Mouse (Mus musculus) T-cell, adult 2 months (primary cell): ENCODE measurements around the gene Tmem136.
"Not testable (repeated sequence)": the region's sequence is repeated elsewhere in the genome, so short reads cannot be mapped to it uniquely, and the experiment has no call there.

Source experiments
- DNase-seq: peaks from one replicate; pipeline ENCODE4 v3.0.0; 2022; ENCODE audit warnings: low spot score

Tmem136 gene

DNA sequence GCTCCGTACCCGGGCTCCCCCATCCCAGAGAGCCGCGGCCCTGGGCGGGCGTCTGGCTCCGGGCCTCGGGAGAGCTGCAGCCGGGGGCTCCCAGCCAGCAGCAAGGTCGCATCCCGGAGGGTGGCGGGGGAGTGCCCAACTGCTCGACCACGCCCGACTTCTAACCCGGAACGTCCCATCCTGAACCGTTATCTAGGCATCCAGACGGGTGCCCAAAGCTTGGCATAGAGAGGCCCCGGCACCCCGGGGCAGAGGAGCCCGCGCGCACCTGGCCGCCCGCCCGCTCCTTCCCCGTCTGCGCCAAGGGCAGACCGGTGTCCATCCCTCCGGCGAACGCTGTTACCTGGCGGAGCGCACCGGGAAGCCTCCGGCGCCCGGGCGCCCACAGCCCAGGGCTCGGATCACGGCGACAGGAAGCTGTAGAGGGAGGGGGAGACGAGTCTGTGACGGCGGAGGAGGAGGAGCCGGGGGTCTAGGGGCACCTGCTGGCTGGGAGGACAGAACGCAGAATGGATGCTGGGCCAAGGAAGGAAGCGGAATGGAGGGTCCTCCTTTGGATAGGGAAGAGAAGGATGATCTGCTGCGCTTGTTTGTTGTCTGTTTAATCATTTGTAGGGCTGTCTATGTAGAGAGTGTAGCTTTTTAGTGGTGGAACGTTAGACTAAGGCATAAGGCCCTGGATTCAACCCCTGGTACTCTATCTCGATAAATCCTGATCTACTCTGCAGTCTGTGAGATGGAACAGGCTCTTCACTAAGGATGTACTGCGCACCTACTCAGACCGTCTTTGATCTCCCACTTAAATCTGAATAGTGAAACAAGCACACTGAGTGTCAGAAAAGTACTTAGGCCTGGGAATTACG, at the start of gene Tmem136:
TSS of gene Tmem136 (minus strand) at position 437 of the 863 bp plus-strand sequence.
- peak; percentile 21 for DNase-seq

DNA sequence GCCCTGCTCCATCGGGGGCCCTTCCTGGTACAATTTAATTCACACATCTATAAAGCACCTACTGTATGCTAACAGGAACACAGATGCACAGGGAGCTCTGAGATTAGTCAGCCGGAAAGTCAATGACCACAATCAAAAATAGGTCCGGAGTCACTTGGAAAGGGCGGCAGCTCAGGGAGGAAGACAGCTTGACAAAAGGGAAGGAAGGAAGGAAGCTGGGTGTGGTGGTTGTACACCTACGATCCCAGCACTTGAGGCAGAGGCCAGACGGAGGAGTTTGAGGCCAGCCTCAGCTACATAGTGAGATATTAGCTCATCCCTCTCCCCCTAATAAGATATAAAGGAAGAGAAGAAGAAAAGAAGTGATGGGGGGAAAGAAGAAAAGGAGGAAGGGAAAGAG, 39.6 kb upstream of the Tmem136 start:
- no peak for DNase-seq

DNA sequence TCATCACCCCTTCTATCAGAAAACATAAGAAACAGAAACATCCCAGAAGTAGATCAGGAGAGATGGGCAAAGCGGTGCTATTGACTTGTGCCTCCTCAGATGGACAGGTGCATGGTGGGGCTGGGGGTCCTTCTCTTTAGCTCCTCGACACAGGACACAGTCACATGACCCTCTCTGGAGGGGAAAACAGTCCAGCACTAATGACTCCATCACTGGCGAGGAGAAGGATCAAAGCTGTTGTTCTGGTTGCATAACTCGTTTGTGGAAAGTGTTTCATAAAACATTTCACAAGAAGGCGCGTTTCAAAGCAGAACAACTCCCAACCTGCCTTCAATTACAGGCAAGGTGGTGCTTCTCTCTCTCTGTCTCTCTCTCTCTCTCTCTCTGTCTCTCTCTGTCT, 35.4 kb upstream of the Tmem136 start:
- DNase-seq = no peak

DNA sequence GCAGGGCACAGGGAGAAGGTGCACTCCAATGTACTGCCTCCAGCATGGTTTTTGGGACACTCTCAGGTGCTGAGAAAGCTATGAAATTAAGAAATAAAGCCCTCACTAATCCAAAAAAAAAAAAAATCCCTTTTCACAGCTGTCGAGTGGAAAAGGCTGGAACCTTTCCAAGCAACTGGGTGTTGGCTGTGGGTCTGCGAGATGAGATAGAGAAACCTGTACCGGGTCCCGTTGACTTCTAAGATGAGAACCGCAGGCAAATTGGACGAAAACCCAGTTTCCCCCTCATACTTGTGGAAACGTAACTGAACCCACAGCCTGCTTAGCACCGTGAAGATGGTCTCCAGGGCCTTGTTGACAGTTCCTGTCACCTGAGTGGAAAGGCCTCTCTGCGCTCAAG, 34.6 kb upstream of the Tmem136 start:
- no peak for DNase-seq

DNA sequence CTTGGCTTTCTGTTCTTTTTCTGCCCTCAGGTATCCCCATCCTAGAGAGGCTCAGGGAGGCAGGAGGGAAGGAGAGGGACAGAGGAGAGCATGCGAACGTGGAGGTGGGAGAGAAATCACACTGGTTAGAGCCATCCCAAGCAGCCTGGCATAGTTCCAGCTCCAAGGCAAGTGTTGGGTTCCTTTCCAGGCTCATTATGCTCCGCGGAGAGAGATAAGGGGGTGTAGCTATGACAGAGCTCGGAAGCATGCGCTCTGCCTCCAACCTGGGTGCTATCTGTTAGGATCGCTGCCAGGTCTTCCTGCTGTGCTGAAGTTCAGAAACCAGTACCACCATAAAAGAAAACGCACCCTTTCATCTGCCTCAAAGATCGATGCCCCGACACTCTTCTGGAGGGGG, 33.7 kb upstream of the Tmem136 start:
- no peak for DNase-seq

DNA sequence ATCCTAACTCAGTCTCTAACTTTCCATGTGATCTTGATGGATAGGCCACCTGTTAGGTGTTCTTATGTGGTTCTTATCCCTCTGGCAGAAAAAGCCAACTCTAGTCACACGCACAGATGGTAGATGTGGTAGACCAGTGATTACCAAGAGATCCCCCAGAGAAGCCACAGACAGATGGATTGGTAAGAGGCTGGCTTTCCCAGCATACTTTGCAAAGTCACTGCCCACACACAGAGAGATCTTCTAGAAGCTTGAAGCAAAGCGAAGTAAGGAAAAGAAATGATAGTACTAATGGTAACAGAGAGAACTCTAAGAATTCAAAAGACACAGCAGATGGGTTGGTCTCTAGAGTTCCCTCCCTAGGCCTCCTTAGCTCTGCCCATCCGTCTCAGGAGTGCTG, 33.1 kb upstream of the Tmem136 start:
- no peak for DNase-seq

DNA sequence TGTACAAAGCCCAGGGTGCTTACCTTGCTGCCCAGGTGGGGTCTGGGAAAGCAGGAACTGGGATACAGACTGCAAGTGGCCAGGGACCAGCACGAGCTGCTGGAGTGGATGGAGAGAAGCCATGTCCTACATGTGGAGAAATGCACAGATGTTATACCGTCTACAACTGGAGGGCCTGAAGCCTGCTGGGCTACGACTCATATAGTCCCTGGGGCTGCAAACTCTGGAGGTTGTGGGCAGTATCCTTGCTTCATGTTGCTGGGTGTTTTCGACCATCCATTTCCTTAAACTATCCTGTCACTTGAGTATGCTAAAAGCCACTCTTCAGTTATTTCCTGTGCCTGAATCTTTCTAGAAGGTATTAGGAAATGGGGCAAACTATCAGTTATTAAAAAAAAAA, 28.8 kb upstream of the Tmem136 start:
- DNase-seq = no peak

DNA sequence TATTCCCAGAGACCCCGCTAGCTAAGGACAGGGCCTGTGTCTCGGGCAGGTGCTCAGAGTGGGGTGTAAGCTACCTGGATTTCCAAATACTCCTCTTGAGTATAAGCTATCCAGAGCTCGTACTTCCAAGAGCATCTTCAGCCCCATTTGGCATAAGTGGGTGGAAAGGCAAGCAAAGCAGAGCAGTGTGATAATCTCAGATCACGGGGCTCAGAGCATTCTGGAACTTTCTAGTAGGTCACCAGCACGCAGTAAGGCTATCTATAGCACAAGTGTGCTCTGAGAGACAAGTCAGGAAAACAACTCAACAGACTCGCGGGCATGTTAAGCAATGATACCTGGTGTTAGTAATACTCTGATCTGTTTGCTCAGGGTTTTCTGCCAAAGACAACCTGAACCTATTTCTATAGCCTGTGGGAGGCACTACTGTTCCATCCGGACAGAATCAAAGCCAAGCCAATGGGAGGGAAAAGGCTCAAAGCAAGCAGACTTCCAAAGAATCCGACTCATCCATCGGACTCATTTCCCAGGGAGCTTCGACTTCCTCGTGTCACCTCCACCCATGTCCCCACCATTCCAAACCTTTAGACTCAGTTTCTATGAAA, 27.9 kb upstream of the Tmem136 start:
- no peak for DNase-seq

DNA sequence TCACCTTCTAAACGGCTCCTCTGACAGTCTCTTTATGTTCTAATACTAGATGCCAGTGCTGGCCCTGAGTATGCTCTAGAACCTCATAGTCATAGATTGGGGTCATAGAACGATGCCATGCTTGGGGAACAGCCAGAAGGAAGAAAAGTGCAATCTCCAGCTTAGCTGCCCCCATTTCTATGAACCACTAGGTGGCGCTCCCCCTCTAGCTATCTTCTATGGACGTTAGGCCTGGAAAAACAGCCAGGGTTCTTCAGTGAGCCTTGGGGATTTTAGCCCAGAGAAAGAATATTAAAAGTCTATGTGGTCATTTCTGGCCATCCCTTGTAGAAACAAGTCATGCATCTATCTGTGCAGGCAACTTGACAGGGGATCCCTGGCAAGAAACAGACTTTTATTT, 25.5 kb upstream of the Tmem136 start:
- DNase-seq = peak; percentile 10

DNA sequence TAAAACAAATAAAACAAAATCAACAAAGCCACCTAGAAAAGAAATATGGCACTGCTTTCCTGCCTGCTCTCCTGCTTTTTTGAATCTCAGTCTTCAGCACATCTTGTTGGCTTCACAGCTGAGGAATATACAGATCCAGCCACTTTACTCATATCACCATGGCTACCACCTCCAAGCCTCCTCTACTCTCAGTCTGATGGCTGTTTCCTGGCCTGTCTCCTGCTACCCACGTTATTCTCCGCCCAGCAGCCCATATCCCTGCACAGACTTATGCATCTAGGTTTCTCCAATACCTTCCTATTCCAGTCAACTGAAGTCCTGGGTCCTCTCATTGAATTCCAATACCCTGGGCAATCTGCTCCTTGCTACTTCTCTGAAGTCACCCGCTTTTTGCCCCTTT, 17.2 kb upstream of the Tmem136 start:
- DNase-seq = no peak

DNA sequence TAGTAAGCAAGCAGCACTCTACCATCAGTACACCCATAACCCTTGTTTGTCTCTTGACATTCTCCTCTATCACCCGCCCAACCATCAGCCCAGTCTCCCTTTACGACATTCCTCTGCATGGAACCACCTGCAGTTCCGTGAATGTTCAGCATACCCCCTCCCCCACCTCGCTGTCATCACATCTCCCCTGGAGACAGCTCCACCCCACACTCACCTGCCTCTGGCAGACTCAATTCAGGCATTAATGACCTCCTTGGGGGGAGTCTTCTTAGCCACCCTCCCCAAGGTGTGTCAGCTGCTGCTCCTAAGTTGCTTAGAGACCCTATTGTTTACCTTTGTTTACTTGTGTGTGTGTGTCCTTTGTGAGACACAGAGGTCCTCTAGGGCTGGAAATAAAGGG, 16.0 kb upstream of the Tmem136 start:
- no peak for DNase-seq

DNA sequence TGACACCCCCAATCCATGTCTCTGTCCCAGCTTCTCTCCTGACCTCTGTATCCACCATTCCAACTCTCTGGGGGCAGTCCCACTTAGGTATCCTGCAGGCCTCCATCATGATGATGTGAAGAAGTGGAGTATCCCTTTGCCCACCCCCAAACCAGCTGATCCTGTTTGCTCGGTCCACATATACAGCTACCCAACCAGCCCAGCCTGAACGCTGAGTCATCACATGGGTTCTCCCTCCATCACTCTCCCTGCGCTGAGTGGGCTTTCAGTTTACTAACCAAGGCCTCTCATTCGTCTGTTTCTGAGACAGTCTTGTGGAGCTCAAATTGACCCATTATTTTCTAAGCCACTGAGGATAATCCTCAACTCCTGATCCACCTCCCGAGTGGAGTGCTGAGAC, 15.6 kb upstream of the Tmem136 start:
- DNase-seq = no peak

DNA sequence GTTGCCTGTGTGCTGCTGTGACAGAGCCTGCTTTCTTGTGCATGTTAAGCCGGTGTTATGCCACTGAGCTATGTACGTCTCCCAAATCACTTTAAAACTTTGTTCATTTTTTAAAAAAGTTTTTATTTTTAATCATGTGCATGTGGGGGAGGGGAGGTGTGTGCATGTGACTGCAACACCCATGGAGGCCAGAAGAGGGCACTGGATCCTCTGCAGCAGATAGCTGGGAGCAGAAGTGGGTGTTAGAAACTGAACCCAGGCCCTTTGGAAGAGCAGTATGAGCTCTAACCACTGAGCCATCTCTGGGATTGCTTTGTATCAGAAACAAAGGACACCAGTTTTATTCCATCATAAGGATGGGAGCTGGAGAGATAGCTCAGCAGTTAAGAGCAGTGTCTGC, 14.3 kb upstream of the Tmem136 start:
- no peak for DNase-seq

DNA sequence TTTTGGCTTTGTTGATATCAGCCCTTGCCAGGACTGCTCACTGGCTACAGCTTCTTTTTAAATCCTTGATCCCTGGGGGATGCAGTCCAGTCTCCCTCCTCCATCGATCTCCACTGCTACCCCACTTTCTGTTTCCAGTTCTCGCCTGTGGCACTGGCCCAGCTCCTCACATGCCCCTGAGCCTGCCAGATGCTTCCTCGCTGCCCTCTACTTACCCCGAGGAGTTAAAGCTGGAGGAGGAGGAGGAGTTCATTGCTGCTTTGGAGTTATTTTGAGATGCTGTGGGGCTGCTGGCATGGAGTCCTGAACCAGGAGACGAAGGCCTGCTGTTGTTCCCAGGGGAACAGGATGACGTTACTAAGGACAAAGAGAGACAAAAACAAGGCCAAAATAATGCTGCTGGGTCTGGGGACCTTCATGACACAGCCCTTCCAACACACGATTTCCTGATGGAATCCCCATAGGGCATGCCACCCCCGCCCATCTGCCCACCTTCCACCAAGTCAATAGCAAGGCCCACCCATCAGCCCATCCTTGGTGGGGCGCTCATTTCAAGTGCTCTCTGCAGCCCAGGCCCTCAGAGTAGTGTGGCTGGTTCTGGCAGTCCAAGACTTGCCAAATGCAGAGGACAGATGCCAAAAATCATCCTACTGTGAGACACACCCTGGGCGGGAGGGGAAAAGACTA, 10.9 kb upstream of the Tmem136 start:
- DNase-seq = no peak

DNA sequence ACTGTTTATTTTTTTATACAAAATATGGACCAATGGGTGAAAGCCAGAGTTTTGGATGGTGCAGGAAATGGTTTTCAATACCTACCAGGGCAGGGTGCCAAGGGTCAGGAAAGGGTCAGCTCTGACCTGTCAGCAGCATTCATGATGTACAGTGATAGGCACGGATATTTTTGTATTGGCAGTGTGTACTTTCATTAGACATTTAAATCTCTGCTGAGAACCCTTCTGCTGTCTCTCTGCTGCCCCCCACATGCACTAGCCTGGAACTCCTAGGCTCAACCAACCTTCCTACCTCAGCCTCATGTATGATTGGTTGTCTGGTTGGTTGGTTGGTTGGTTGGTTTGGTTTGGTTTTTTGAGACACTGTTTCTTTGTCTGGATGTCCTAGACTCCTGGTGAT, 6.0 kb upstream of the Tmem136 start:
- no peak for DNase-seq

DNA sequence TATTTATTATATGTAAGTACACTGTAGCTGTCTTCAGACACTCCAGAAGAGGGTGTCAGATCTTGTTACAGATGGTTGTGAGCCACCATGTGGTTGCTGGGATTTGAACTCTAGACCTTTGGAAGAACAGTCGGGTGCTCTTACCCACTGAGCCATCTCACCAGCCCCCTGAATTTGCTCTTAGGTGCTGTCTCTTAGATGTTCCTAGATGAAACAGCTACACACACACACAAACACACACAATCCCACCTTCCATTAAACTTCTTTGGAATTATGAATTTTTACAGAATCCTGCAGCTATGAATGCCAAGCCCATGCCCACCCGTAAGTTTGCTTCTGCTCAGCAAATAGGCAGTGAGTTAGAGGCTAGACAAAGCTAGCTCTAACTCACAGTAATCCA, 5.6 kb upstream of the Tmem136 start:
- DNase-seq = not testable (repeated sequence)

DNA sequence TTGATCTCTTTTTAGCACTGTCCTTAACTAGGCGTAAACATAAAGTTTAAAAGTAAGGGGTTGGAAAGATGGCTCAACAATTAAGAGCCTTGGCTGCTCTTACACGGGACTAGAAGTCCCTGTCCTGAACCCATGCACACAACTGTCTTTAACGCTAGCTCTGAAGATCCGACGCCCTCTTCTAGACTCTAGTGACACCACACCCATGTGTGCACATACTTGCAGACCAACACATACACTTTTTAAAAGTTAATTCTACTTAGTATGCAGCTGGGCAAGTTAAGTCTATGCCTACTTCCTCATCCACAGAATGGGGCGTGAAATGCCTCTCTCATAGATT, 597 bp upstream of the Tmem136 start:
- no peak for DNase-seq

DNA sequence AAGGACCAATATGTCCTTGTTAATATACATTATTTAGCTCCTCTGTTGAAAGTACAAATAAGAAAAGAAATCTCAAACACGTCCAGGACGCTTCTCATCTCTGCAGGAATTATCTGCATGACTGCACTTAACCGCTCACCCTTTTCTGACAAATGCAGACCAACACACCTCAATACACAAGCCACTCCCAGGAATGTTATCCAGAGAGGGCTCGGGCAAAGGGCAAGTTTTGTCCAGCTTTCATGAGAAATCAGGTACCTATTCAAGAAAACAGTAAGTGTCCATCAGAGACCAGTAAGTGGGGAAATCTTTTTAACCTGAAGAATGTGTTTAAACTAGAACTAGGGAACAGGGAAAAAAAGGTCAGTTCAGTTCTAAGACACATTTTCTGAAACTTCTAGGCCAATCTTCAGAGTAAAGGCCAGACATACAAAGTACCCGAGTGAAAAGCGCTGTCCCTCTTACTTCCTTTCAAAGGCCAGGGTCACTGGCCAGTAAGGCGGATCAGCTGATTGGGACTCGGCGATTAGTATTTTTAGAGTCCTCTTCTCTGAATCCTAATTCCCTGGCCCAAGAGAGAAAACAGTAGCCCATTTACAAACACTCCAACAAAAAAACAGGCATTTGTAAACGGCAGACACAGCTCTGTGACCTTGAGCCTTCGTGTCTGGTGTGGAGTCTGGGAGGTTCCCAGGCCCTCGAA, 788 bp downstream of the Tmem136 start:
- DNase-seq = no peak

DNA sequence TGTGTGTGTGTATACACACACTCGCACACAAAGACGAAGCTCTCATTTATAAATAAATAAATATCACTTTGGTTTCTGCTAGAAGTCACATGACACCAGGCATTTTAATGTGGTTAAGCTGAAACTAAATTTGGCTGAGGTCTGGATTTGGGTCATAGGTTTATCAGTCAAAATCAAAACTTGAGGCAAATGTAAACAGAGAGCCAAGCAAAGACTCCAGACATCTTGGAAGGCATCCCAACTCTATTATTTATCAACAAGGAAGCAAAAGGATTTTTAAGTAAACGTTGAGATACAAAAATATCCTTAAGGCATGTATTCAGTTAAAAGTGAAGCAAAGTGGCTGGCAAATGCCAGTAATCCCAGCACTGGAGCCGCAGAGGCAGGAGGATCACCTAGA, 1.5 kb downstream of the Tmem136 start:
- DNase-seq = no peak

DNA sequence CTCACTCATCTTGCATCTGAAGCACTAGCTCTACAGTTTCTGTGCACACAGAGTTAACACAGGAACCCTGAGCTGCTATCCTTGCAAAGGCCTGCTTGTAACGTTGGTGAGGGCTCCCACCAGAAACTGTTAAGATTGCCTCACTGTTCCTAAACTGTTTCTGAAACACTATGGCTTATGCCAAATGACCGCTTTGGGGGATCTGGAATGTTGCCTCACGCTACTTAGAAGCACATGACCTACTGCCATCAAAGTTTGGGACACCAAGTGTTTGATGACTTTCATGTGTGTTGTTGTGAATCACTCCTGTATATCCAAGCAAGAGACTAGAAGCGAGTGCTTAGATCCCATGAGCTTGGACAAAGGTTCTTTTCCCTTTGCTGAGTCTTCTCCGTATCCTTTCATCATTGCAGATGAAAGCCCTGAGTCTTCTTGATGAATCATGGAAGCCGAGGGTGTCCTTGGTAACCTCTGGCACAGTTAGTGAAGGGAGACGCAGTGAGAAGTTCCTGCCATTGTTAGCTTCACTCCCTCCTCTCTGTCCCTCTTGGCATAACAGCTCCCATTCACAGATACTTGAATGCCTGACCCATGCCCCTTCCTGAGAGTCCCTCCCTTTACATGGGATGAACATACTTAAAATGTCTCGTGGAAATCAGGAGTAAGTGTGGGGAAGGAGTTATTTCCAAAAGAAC, 5.9 kb downstream of the Tmem136 start:
- DNase-seq = no peak

DNA sequence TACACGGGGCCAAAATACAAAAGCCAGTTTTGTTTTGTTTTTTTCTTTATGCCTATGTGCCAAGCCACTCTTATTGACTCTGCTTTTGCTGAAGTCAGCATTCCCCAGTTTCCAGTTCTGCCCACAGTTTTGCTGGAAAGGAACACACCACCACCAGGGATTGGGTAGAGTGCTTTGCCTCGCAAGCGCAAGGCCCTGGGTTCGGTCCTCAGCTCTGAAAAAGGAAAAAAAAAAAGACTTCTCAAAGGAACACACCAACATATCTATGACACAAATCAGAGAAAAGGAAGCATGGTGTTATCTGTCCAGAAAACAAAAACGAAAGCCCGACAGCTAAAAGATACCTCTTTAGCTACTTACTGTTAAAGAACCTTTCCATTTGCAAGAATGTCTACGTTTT, 7.2 kb downstream of the Tmem136 start:
- DNase-seq = no peak

DNA sequence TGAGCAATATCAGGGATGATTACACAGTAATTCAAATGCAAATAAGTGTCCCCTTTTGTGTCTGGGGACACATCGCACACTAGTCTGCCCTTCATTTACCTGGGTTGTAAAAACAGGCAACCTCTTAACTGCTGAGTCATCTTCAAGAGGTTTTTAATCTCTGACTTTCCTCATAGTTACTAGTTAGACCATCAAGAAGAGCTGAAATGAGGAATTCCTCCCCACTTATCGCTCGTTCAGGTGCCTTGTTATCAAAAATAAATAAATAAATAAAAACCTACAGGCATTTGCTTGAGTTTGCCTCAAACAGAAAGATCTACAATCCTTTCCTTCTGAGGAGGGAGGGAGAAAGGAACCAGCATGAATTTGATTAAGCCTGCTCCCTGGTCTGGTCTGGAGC, 7.6 kb downstream of the Tmem136 start:
- DNase-seq = no peak
